14 mouse cellular contexts compared by ENCODE assay signal in the genomic region with DNA sequence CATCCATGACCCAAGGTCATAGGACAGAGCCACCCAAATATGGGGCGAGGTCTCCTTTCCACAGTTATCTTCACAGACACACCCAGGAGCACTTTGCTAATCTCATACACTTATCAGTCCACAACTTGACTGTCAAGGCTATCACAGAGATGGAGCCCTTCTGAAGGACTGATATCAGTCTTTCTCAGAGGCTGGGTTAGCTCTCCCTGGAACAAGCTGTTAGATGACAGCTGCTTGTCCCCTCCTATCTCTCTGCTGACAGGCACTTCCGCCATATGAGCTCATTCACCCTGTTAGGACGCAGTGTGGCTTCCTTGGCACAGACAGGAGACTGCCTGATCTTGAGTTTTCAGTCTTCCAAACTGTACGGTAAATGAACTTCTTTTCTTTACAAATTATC. TPM values are rescaled to one million over a fixed set of nuclear protein-coding genes. Genes with fewer than 3 reads are reported as not detected.
DNase-seq lines count a peak whose midpoint lies in the region; ATAC-seq and TF ChIP-seq lines count a peak whose summit lies in the region.
"Had no signal": no experiment of that assay in that cellular context is flagged by ENCODE, and none has a peak within 500 bp of the region (broad histone marks: within the 10 kb centered on the region; RNA-seq: fewer than 3 reads in every experiment).

No protein-coding gene starts in this region.

- no peaks in the 10 kb centered on the region for H3K27me3 ChIP-seq in stomach, embryonic 14.5 days (ENCODE audit: control insufficient read depth, insufficient read depth, low read length)
- H3K27me3 ChIP-seq in stomach, postnatal 0 days (ENCODE audit: control insufficient read depth, insufficient read depth, low read length), result no peaks in the 10 kb centered on the region
- H3K27me3 ChIP-seq in erythroblast, embryonic 14.5 days (ENCODE audit: control insufficient read depth), result no peaks in the 10 kb centered on the region
- H3K27me3 ChIP-seq in liver, embryonic 16.5 days (ENCODE audit: control insufficient read depth, insufficient read depth, low read depth, low read length), result no peaks in the 10 kb centered on the region
- H3K27me3 ChIP-seq: embryonic facial prominence, embryonic 12.5 days; forebrain, embryonic 12.5 days; midbrain, embryonic 15.5 days had no signal

- no peak for TF ChIP-seq EP300 in stomach, postnatal 0 days (optimal IDR thresholded peaks at IDR 0.05)

- no peak overlapping the region for H3K9ac ChIP-seq in stomach, embryonic 14.5 days (replicated peaks; ENCODE audit: low read depth, low read length)
- H3K9ac ChIP-seq in stomach, postnatal 0 days (ENCODE audit: low read length), result no peak overlapping the region
- peak overlapping the region; percentile 41 for H3K9ac ChIP-seq in liver, embryonic 16.5 days (ENCODE audit: low read depth, low read length)
- H3K9ac ChIP-seq: embryonic facial prominence, embryonic 12.5 days; forebrain, embryonic 12.5 days; midbrain, embryonic 15.5 days had no signal

- DNase-seq in stomach, postnatal 0 days (ENCODE audit: low spot score), result no peak
- DNase-seq in left cerebral cortex, adult 2 months (ENCODE audit: extremely low spot score in 1 of 2, low spot score in 2 of 2), result no peak
- DNase-seq in lung, adult 2 months, result no peak
- DNase-seq in urinary bladder, postnatal 25 days (ENCODE audit: low spot score), result no peak
- DNase-seq: cerebellum, adult 11 months; kidney, adult 8-10 months; right cerebral cortex, postnatal 4 days had no signal

- intact Hi-C loops in left cerebral cortex, adult 2 months (cut with DNase I), result no loop called here

- H3K27ac ChIP-seq in stomach, embryonic 14.5 days (ENCODE audit: low read length), result no peak overlapping the region
- H3K27ac ChIP-seq in stomach, postnatal 0 days (replicated peaks), result no peak overlapping the region
- H3K27ac ChIP-seq in liver, embryonic 16.5 days (ENCODE audit: low read length), result peak overlapping the region; percentile 79
- H3K27ac ChIP-seq in left cerebral cortex, adult 2 months, result no peak overlapping the region
- H3K27ac ChIP-seq: embryonic facial prominence, embryonic 12.5 days; forebrain, embryonic 12.5 days; midbrain, embryonic 15.5 days had no signal

- no peak for TF ChIP-seq POLR2A in lung, adult 2 months (IDR thresholded peaks at IDR 0.05; ENCODE audit: borderline replicate concordance, extremely low read depth, low read depth, low read length)

- no peak for TF ChIP-seq CTCF in stomach, postnatal 0 days (IDR thresholded peaks at IDR 0.05; ENCODE audit: low read depth)
- TF ChIP-seq CTCF in left cerebral cortex, adult 2 months (IDR thresholded peaks at IDR 0.05), result no peak
- TF ChIP-seq CTCF in lung, adult 2 months (IDR thresholded peaks at IDR 0.05; ENCODE audit: insufficient read depth, low read length), result no peak

- H3K4me3 ChIP-seq in stomach, embryonic 14.5 days (ENCODE audit: low read depth, low read length), result no peak overlapping the region
- H3K4me3 ChIP-seq in stomach, postnatal 0 days (ENCODE audit: low read depth, low read length), result no peak overlapping the region
- peak overlapping the region; percentile 69 for H3K4me3 ChIP-seq in erythroblast, embryonic 14.5 days (replicated peaks)
- H3K4me3 ChIP-seq in liver, embryonic 16.5 days (ENCODE audit: low read depth, low read length), result peak overlapping the region; percentile 61
- no peak overlapping the region for H3K4me3 ChIP-seq in left cerebral cortex, adult 2 months
- H3K4me3 ChIP-seq in lung, adult 2 months (replicated peaks; ENCODE audit: extremely low read depth, low read depth, low read length), result no peak overlapping the region
- H3K4me3 ChIP-seq: embryonic facial prominence, embryonic 12.5 days; forebrain, embryonic 12.5 days; midbrain, embryonic 15.5 days had no signal

- ATAC-seq in stomach, embryonic 14.5 days (ENCODE audit: insufficient number of reproducible peaks, insufficient read depth, low FRiP score, low read depth), result peak; percentile 58; the same call in 1 of the 2 replicates
- no peak for ATAC-seq in stomach, postnatal 0 days (ENCODE audit: low FRiP score, low TSS enrichment)
- peak; percentile 92 for ATAC-seq in liver, embryonic 16.5 days (ENCODE audit: low read depth)
- ATAC-seq: hindbrain, embryonic 16.5 days; midbrain, embryonic 15.5 days had no signal

- no peaks in the 10 kb centered on the region for H3K9me3 ChIP-seq in stomach, embryonic 14.5 days (ENCODE audit: control insufficient read depth, low read depth, low read length)
- H3K9me3 ChIP-seq in stomach, postnatal 0 days (ENCODE audit: control insufficient read depth, low read length), result no peaks in the 10 kb centered on the region
- H3K9me3 ChIP-seq in erythroblast, embryonic 14.5 days (ENCODE audit: control insufficient read depth, low read length), result peaks cover 6% of the 10 kb centered on the region
- H3K9me3 ChIP-seq in liver, embryonic 16.5 days (replicated peaks; ENCODE audit: control insufficient read depth, low read length), result no peaks in the 10 kb centered on the region
- H3K9me3 ChIP-seq: embryonic facial prominence, embryonic 12.5 days; forebrain, embryonic 12.5 days; midbrain, embryonic 15.5 days had no signal

- no peaks in the 10 kb centered on the region for H3K4me1 ChIP-seq in stomach, embryonic 14.5 days (ENCODE audit: control insufficient read depth, insufficient read depth, low read length)
- H3K4me1 ChIP-seq in stomach, postnatal 0 days (replicated peaks; ENCODE audit: control insufficient read depth, insufficient read depth), result no peaks in the 10 kb centered on the region
- peaks cover 87% of the 10 kb centered on the region for H3K4me1 ChIP-seq in erythroblast, embryonic 14.5 days (ENCODE audit: control insufficient read depth)
- H3K4me1 ChIP-seq in liver, embryonic 16.5 days (ENCODE audit: control insufficient read depth, low read depth, low read length), result peaks cover 38% of the 10 kb centered on the region
- H3K4me1 ChIP-seq in lung, adult 2 months (ENCODE audit: control insufficient read depth, insufficient read depth, low read length), result no peaks in the 10 kb centered on the region
- H3K4me1 ChIP-seq: embryonic facial prominence, embryonic 12.5 days; forebrain, embryonic 12.5 days; midbrain, embryonic 15.5 days had no signal

- no peak overlapping the region for H3K4me2 ChIP-seq in stomach, embryonic 14.5 days (replicated peaks; ENCODE audit: low read depth, low read length)
- H3K4me2 ChIP-seq in stomach, postnatal 0 days (replicated peaks; ENCODE audit: low read depth), result no peak overlapping the region
- H3K4me2 ChIP-seq in liver, embryonic 16.5 days (ENCODE audit: low read depth, low read length), result peak overlapping the region; percentile 62
- H3K4me2 ChIP-seq: embryonic facial prominence, embryonic 12.5 days; forebrain, embryonic 12.5 days; midbrain, embryonic 15.5 days had no signal

- 84% methylated on average over 4 of the region's 4 CpGs for whole genome bisulfite sequencing in stomach, embryonic 14.5 days
- WGBS in stomach, postnatal 0 days, result 83% methylated on average over 4 of the region's 4 CpGs
- 26% methylated on average over 4 of the region's 4 CpGs for WGBS in liver, embryonic 16.5 days (ENCODE audit: insufficient replicate concordance)
- WGBS in lung, adult 2 months, result 69% methylated on average over 4 of the region's 4 CpGs

- no peaks in the 10 kb centered on the region for H3K36me3 ChIP-seq in stomach, embryonic 14.5 days (ENCODE audit: control insufficient read depth, insufficient read depth, low read length)
- no peaks in the 10 kb centered on the region for H3K36me3 ChIP-seq in stomach, postnatal 0 days (ENCODE audit: control insufficient read depth, insufficient read depth, low read length)
- peaks cover 49% of the 10 kb centered on the region for H3K36me3 ChIP-seq in erythroblast, embryonic 14.5 days (ENCODE audit: control insufficient read depth)
- 0 out of 2 replicates have a peak, but pooled peaks cover 3% of the 10 kb centered on the region for H3K36me3 ChIP-seq in liver, embryonic 16.5 days (ENCODE audit: control insufficient read depth, insufficient read depth)
- H3K36me3 ChIP-seq: embryonic facial prominence, embryonic 12.5 days; forebrain, embryonic 12.5 days; midbrain, embryonic 15.5 days had no signal

RNA-seq across cellular contexts. Expression of gene Slc2a9, which starts 6.6 kb away (rescaled TPM):
- 0.93 and 1.3 TPM in 2 replicates for polyA plus RNA-seq in stomach, embryonic 14.5 days (2014; fragmentation: Nextera tagmentation; extraction: Ambion mirVana)
- 0.62 and 0.93 TPM in 2 replicates for polyA plus RNA-seq in stomach, postnatal 0 days (2015; fragmentation: Nextera tagmentation; extraction: Ambion mirVana)
- 0.01 TPM in 1 of 2 replicates, not detected in the other for polyA plus RNA-seq in erythroblast, embryonic 14.5 days (2012)
- polyA plus RNA-seq in liver, embryonic 16.5 days (2015; fragmentation: Nextera tagmentation; extraction: Ambion mirVana), result 3.6 and 4.0 TPM in 2 replicates
- under 1 TPM; 0.37 to 0.95 TPM for total RNA-seq in left cerebral cortex, adult 2 months (2021)
- 4.9 and 5.0 TPM in 2 replicates for polyA plus RNA-seq in lung, adult 2 months (2012; rRNA removed)

RNA-seq across cellular contexts. Expression of gene Wdr1, which starts 53.5 kb away (rescaled TPM):
- 252 and 261 TPM in 2 replicates for polyA plus RNA-seq in stomach, embryonic 14.5 days (2014; fragmentation: Nextera tagmentation; extraction: Ambion mirVana)
- polyA plus RNA-seq in stomach, postnatal 0 days (2015; fragmentation: Nextera tagmentation; extraction: Ambion mirVana), result 174 and 178 TPM in 2 replicates
- polyA plus RNA-seq in erythroblast, embryonic 14.5 days (2012), result 3.2 and 4.1 TPM in 2 replicates
- 74.4 and 76.7 TPM in 2 replicates for polyA plus RNA-seq in liver, embryonic 16.5 days (2015; fragmentation: Nextera tagmentation; extraction: Ambion mirVana)
- total RNA-seq in left cerebral cortex, adult 2 months (2021), result 100 to 1,000 TPM; 149 to 155 TPM
- 135 and 165 TPM in 2 replicates for polyA plus RNA-seq in lung, adult 2 months (2012; rRNA removed)

Comparison
In these comparisons a context has a peak if more than half of its experiments do, and no peak if none do; other contexts are left out.
1. H3K4me3 ChIP-seq: peak in erythroblast, embryonic 14.5 days (single experiment) and liver, embryonic 16.5 days (single experiment); none in stomach, embryonic 14.5 days (single experiment), stomach, postnatal 0 days (single experiment), left cerebral cortex, adult 2 months (single experiment) and lung, adult 2 months (single experiment).
2. RNA of gene Wdr1, which starts 53.5 kb away (polyA plus RNA-seq): 252 to 261 TPM in stomach, embryonic 14.5 days, 174 to 178 TPM in stomach, postnatal 0 days, 135 to 165 TPM in lung, adult 2 months and 74.4 to 76.7 TPM in liver, embryonic 16.5 days; 3.2 to 4.1 TPM in erythroblast, embryonic 14.5 days; every median in the first group is over 10 times any median in the second.